Mouse (Mus musculus): Measurements from ENCODE around the gene Pgap3. TPM values are rescaled to one million over a fixed set of nuclear protein-coding genes. Genes with fewer than 3 reads are reported as not detected.

Gene Pgap3
- total RNA-seq, 2 experiments from 2014 or later, result 10.2 to 11.9 TPM

DNA sequence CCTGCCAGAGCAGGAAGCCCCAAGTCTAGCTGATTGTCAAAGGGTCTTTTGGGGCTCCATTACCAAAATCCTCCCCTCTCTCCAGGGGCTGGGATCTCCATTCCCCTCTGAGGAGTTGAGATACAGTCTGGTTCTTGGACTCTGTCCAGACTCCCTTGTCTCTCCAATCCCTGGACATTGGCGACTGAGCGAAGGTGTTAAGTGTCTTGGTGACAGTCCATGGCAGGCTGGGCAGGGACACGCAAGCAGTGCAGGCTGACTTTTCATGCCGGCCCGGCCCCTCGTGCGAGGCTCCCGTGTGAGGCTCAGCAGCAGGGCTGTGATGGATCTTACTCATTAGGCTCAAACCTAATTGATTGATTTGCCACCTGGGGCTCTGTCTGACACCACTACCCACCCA, 26.0 kb downstream of the Pgap3 start:
- no peak overlapping the region for H3K27ac ChIP-seq
- intact Hi-C loops (cut with DNase I), result no loop called here
- DNase-seq (ENCODE audit: extremely low spot score in 1 of 2, low spot score in 2 of 2), result no peak
- TF ChIP-seq CTCF (IDR thresholded peaks at IDR 0.05), result no peak
- no peak overlapping the region for H3K4me3 ChIP-seq

DNA sequence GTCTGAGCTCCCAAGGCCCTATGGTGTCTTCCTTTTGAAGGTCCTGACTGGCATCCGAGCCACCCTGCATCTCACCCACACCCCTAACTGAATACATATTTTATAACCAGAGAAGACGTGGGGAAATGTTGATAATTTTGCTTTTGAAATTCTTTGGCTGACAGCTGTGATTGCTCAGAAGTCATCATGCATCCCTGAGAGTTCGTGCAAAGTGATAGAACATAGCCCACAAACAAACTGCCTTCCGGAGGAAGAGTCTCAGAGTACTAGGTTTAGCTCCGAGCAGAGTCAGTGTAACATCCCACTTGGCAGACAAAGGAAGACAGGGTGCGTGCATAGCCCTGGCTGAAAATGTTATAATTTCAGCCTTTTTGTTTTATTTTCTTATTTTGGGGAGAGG, 27.0 kb downstream of the Pgap3 start:
- no peak for DNase-seq (ENCODE audit: extremely low spot score in 1 of 2, low spot score in 2 of 2)
- H3K4me3 ChIP-seq, result no peak overlapping the region
- TF ChIP-seq CTCF (IDR thresholded peaks at IDR 0.05), result no peak
- intact Hi-C loops (cut with DNase I), result no loop called here
- peak overlapping the region; percentile 32; the same call in 1 of the 2 replicates for H3K27ac ChIP-seq

DNA sequence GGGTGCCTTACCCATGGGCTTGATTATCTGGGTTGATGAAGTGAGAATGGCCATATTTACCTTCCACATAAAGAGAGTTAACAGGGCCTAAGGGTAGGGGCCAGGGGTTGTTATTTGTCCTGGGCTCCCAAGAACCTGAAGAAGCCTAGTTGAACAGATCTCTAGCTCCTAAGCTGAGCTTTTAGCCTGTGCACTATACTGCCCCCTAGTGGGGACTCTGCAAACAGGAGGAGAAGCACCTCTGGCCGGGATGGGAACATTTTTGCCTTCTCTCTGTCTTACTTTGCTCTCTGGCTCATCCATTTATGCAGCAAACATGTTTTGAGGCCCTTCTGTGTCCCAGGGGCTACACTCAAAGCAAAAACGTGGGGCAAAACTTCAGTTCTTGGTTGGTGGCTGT, 27.9 kb downstream of the Pgap3 start:
- H3K27ac ChIP-seq, result peak overlapping the region; percentile 32; the same call in 1 of the 2 replicates
- intact Hi-C loops (cut with DNase I), result loop anchor here (1.0 kb wide), 1 partner anchor 30 kb away; no protein-coding TSS in a partner anchor
- TF ChIP-seq CTCF (IDR thresholded peaks at IDR 0.05), result peak; percentile 94
- peak in 1 of 2 experiments; percentile 47 for DNase-seq (ENCODE audit: extremely low spot score in 1 of 2, low spot score in 2 of 2)
- no peak overlapping the region for H3K4me3 ChIP-seq

DNA sequence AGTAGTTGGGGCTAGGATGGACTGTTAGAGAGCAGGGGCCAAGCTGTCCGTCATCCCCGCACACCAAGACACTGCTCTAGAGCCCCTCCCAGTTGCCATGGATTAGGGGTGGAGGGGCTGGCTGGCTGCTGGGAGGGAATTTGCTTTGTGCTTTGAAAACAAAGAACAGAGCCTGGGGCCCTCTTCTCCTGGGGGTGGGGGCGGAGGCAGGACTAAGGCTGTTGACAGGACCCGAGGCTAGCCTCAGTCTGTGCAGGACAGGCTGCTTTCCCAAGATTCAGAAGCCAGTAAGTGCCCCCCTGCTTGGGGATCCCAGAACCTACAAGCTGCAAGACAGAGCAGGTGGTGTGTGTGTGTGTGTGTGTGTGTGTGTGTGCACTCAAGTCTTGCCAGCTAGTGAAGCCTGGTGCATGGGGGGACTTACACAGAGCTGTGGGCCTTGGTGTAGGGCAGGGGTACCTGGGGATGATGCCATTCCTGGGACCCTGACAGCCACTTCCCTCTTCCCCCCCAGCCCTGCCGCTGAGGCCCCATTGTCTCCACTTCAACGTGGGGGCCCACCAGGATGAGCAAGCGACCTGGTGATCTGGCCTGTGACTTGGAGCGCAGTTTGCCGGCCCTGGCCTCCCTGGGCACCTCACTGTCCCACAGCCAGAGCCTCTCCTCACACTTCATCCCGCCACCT, 28.6 kb downstream of the Pgap3 start:
- no peak for DNase-seq (ENCODE audit: extremely low spot score in 1 of 2, low spot score in 2 of 2)
- intact Hi-C loops (cut with DNase I), result loop anchor here (1.0 kb wide), 1 partner anchor 29 kb away; no protein-coding TSS in a partner anchor
- Histone ChIP-seq H3K27ac (peak overlapping the region; percentile 47; the same call in 1 of the 2 replicates), H3K4me3 (no peak overlapping the region)
- TF ChIP-seq CTCF (IDR thresholded peaks at IDR 0.05), result no peak

DNA sequence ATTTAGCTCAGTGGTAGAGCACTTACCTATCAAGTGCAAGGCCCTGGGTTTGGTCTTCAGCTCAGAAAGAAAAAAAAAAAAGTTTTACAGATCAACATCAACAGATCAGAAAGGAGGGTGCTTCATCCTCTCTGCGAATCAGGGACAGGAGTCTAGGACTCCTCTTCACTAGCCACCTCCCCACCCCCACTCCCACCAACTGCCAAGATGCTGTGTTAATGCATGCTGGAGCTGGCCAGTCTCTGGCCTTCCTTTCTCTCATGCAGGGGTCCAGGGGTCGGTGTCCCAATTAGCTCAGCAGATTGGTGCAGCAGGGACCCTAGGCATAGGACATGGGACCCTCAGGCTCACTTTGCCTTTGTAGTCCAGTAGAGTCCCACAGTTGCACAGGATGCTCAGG, 29.7 kb downstream of the Pgap3 start:
- DNase-seq (ENCODE audit: extremely low spot score in 1 of 2, low spot score in 2 of 2), result no peak
- Histone ChIP-seq H3K27ac (0 out of 2 replicates have a peak overlapping the region, but pooled peaks have one; percentile 26), H3K4me3 (no peak overlapping the region)
- no peak for TF ChIP-seq CTCF (IDR thresholded peaks at IDR 0.05)
- intact Hi-C loops (cut with DNase I), result no loop called here

DNA sequence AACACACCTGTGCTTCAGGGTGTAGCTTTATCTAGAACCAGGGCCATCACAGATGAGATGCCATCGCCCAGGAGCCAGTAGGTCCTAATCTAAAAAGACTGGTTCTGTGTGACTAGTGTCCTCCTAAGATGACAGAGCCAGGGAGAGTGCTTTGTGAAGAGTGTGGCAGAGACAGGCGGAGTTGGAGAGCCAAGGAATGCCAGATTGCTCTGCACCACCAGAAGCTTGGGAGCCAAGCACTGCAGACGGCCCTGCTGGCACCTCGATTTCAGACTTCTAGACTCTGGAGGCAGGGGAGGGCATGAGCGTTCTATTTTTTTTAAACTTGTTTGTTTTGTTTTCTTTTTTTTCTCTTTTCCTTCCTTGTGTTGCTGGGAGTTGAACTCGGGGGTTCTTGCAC, 31.0 kb downstream of the Pgap3 start:
- no peak overlapping the region for H3K4me3 ChIP-seq
- no peak for TF ChIP-seq CTCF (IDR thresholded peaks at IDR 0.05)
- intact Hi-C loops (cut with DNase I), result no loop called here
- H3K27ac ChIP-seq, result peak overlapping the region; percentile 29
- DNase-seq (ENCODE audit: extremely low spot score in 1 of 2, low spot score in 2 of 2), result no peak

DNA sequence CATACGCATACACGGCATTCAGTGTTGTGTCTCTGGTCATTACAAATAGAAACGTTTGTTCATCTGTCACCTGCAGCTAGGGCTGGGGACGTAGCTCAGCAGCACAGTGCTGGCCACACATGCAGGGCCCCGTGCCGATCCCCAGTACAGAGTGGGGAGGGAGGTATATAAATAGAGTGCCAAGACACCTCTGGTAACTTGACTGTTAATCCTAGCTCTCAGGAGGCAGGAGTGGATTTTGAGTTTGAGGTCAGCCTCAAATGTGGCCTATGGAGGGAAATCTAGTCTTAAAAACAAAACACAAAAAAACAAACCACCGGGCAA, 32.5 kb downstream of the Pgap3 start:
- intact Hi-C loops (cut with DNase I), result no loop called here
- DNase-seq (ENCODE audit: extremely low spot score in 1 of 2, low spot score in 2 of 2), result no peak
- Histone ChIP-seq H3K27ac (peak overlapping the region; percentile 76; the same call in 1 of the 2 replicates), H3K4me3 (no peak overlapping the region)
- TF ChIP-seq CTCF (IDR thresholded peaks at IDR 0.05), result no peak

DNA sequence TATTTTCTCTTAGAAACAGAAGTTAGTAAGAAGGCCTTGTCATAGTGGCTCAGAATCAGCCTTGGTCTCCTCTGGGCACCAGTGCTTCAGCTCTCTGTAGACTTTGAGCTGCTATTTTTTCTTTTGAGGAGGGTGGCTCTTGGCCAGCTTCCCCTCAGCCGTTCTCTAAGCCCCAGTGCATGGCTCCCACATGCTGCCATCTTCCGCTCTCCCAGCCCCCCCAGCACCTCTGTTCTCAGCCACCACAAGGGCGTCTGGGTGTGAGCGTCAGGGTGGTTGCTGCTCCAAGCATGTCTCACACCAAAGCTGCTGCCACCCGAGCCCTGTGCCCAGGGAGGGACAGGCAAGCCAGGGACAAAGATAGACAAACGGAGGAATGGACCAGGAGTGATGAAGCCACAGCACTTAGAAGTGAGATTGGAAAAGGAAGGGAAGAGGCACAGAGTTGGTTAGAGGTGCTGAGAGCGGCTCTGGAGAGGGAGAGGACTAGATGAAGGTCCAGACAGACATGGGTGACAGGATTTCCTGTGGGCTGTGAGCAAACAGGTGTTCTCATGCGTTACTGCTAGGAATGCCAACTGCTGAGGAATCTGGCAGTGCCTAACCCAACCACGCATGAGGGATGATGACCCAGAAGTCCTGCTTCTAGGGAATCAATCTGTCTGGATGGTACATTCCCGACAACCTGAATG, 33.0 kb downstream of the Pgap3 start:
- TF ChIP-seq CTCF (IDR thresholded peaks at IDR 0.05), result no peak
- peak overlapping the region; percentile 76; the same call in 1 of the 2 replicates for H3K27ac ChIP-seq
- H3K4me3 ChIP-seq, result no peak overlapping the region
- intact Hi-C loops (cut with DNase I), result no loop called here
- DNase-seq (ENCODE audit: extremely low spot score in 1 of 2, low spot score in 2 of 2), result no peak

DNA sequence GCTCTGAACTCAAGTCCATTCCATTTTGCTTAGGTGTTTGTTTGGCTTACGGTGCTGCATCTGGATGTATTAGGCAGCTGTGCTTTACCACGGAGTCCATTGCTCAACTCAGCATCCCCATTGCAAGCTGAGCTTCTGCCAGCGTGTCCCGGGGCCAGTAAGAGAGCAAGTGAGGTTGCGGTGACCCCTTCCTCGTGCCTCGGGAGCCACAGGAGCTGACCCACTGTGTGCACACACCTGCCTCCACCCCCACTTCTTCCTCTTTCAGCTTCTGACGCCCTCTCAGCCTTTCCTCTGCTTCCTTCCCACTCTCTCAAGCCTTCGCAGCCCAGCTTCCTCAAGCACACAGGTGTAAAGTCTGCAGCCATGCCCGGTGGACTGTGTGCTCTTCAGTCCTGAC, 34.0 kb downstream of the Pgap3 start:
- intact Hi-C loops (cut with DNase I), result no loop called here

DNA sequence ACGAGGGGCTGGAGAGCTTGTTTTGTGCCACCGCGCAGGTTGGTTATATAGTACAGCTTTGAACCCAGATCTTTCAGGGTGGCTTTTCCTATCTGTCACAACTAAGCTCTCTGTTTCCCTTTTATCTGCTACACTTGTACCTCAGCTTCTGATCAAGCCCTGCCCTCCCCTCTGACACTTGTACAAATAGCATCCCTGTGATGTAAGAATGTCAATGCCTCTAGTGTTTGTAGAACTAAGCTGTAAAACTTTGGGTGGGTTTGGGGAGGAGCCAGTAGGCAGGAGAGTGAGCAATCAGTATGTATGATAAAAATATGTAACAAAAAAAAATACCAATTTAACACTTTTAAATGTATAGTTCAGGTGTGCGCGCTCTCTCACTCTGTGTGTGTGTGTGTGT, 35.9 kb downstream of the Pgap3 start:
- no peak for TF ChIP-seq CTCF (IDR thresholded peaks at IDR 0.05)
- DNase-seq (ENCODE audit: extremely low spot score in 1 of 2, low spot score in 2 of 2), result no peak
- Histone ChIP-seq H3K4me3 (no peak overlapping the region), H3K27ac (no peak overlapping the region)
- intact Hi-C loops (cut with DNase I), result no loop called here

More for the DNA sequence above, 34.0 kb downstream of the Pgap3 start:
- no peak overlapping the region for H3K4me3 ChIP-seq
- no peak for TF ChIP-seq CTCF (IDR thresholded peaks at IDR 0.05)
- peak overlapping the region; percentile 76 for H3K27ac ChIP-seq
- no peak for DNase-seq (ENCODE audit: extremely low spot score in 1 of 2, low spot score in 2 of 2)

DNA sequence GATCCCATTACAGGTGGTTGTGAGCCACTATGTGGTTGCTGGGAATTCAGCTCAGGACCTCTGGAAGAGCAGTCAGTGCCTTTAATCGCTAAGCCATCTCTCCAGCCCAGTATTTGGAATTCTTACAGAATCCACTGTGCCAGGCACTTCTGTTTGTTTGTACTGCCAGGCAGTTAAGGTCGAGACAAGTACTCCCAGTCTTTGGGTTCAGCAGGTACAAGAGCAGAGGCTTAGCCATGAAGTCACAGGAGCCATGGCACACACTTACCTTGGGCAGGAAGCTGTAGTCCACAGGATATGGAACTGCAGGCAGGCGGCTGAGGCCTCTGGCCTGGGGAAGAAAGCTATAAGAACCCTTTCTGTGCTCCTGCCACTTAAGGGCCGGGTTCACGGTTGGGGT, 36.5 kb downstream of the Pgap3 start:
- intact Hi-C loops (cut with DNase I), result no loop called here
- no peak for DNase-seq (ENCODE audit: extremely low spot score in 1 of 2, low spot score in 2 of 2)
- TF ChIP-seq CTCF (IDR thresholded peaks at IDR 0.05), result no peak
- Histone ChIP-seq H3K27ac (no peak overlapping the region), H3K4me3 (no peak overlapping the region)

DNA sequence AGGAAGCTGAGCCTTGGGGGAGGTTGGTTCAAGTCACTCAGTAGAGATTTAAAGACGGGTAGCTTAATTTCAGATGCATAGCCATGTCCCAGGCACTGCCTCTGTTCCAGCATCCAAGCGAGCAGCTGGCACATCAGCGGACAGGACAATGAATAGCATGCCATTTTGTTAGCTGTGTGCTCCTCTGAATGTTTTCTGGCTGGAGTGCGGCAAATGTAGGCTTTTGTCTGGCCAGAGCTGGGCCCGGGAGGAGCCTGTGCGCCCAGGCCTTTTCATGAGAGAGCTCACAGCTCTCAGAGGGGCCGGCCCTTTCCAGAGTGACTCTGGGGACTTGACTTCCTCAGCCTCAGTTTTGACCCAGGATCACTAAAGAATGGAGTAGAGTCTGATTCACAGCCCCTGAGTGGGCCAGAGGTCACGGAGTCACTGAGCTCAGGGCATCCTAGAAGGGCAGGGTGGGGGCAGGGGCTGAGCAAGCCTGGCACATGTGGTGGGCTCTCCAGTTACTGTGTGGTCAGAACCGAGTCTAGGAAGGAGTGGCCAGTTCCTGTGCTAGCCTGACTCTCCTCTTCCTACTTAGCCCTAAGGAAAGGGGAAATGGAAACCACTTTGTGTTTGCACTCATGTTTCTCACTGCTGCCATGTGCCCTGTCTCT, 39.3 kb downstream of the Pgap3 start:
- peak overlapping the region; percentile 70 for H3K27ac ChIP-seq
- H3K4me3 ChIP-seq, result no peak overlapping the region
- TF ChIP-seq CTCF (IDR thresholded peaks at IDR 0.05), result no peak
- intact Hi-C loops (cut with DNase I), result no loop called here
- DNase-seq (ENCODE audit: extremely low spot score in 1 of 2, low spot score in 2 of 2), result no peak
